Mouse (Mus musculus) spleen, adult 2 months (tissue): ENCODE results near the gene Zpbp.

ENCODE experiments used
- CTCF ChIP-seq: fragments of 200-500 bp; IDR thresholded peaks from 2 replicates; pipeline ENCODE4 v1.5.1; 2011; ENCODE audit warnings: mild to moderate bottlenecking, inconsistent platforms; ENCODE audit not compliant: insufficient read depth, insufficient read length, insufficient replicate concordance; ENCODE audit errors: extremely low read depth
- POLR2A ChIP-seq: fragments of 200-500 bp; IDR thresholded peaks from 2 replicates; pipeline ENCODE4 v1.6.1; 2011; ENCODE audit warnings: low read depth, low read length, inconsistent platforms

- no peak for TF ChIP-seq POLR2A
- no peak for TF ChIP-seq CTCF
Measured at GRCm38 (mm10) chr11:11414188-11414587, 48.0 kb downstream of the Zpbp start.
